Mouse (Mus musculus): ENCODE results near the gene Eif3k.

DNA sequence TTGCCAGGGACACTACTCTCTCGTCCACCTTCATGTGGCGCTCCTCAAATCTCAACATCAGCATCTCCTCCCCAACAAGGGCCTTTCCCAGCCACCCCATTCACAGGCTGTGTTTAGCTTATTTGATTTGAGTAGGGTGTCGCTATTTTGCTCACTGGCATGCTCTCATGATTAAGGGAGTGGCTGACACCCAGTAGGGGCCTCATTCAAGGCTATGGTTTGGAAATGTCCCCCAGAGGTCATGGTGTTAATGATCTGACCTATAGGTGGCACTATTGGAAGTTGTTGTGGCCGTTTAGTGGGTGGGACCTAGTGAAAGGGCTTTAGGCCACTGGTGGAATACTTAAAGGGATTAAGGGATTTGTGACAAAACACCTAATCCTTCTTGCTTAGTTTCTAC is 45.1 kb upstream of the Eif3k start:
- no peak for TF ChIP-seq ZC3H11A (IDR thresholded peaks at IDR 0.05; ENCODE audit: borderline replicate concordance, low read depth, low read length)
- TF ChIP-seq CHD2 (IDR thresholded peaks at IDR 0.05; ENCODE audit: low read depth, low read length): no peak
- no peak for TF ChIP-seq MAFK (IDR thresholded peaks at IDR 0.05; ENCODE audit: insufficient read depth, low read depth, low read length)

All from ES-E14 (cell line).